In the genomic region with DNA sequence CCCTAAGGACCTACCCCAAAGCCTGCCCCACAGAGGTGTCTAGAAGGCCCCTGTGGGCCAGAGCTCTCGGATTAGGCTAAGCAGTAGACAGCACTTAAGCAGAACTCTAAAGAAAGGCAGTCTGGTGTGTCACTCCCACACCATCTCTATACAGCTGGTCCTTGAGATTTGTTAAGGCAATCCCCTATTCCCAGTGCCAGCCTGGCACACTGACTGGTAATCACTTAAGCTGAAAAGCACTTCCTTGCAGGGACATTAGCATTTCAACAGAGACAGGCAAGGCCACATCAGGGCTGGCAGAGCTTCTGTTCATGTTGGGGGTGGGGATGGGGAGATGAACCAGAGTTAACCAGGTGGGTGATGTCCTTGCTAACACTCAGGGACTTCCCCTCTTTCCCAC, we compare ENCODE assay signal across 16 mouse cellular contexts. TPM values are rescaled to one million over a fixed set of nuclear protein-coding genes. Genes with fewer than 3 reads are reported as not detected.
DNase-seq lines count a peak whose midpoint lies in the region; ATAC-seq and TF ChIP-seq lines count a peak whose summit lies in the region.
"Had no signal": no experiment of that assay in that cellular context is flagged by ENCODE, and none has a peak within 500 bp of the region (broad histone marks: within the 10 kb centered on the region; RNA-seq: fewer than 3 reads in every experiment).

No protein-coding gene starts in this region.

- in situ Hi-C loops in CH12.LX (cut with MboI; ENCODE audit: low pct_ligation_motif_present, low pct_unique_long_range_greater_than_20kb, low sequenced_read_pairs) = loop anchor here (5.0 kb wide), 1 partner anchor 42 kb away; no protein-coding TSS in a partner anchor

- H3K27ac ChIP-seq in forebrain, embryonic 13.5 days = no peak overlapping the region
- H3K27ac ChIP-seq in forebrain, embryonic 11.5 days (ENCODE audit: low read depth, low read length) = no peak overlapping the region
- H3K27ac ChIP-seq in left cerebral cortex, adult 2 months = peak overlapping the region; percentile 2; the same call in 1 of the 2 replicates
- no peak overlapping the region for H3K27ac ChIP-seq in CH12.LX (ENCODE audit: insufficient read depth, low read depth)
- H3K27ac ChIP-seq in forebrain, postnatal 0 days (ENCODE audit: low read depth, low read length) = no peak overlapping the region
- H3K27ac ChIP-seq: hindbrain, embryonic 12.5 days had no signal

- no peaks in the 10 kb centered on the region for H3K36me3 ChIP-seq in forebrain, embryonic 13.5 days (ENCODE audit: poor library complexity, severe bottlenecking)
- no peaks in the 10 kb centered on the region for H3K36me3 ChIP-seq in forebrain, embryonic 11.5 days (ENCODE audit: control insufficient read depth, insufficient read depth, low read length)
- H3K36me3 ChIP-seq in CH12.LX (replicated peaks in 1 of 2; ENCODE audit: control insufficient read depth in 1 of 2, insufficient read depth in 1 of 2, low read length in 1 of 2) = no peaks in the 10 kb centered on the region
- no peaks in the 10 kb centered on the region for H3K36me3 ChIP-seq in forebrain, postnatal 0 days (ENCODE audit: insufficient read depth)
- H3K36me3 ChIP-seq: hindbrain, embryonic 12.5 days had no signal

- 0 out of 2 replicates have a peak, but pooled peaks have one; percentile 50 for ATAC-seq in forebrain, embryonic 13.5 days
- no peak for ATAC-seq in forebrain, embryonic 11.5 days (replicated peaks; ENCODE audit: low FRiP score)
- peak; percentile 75 for ATAC-seq in forebrain, postnatal 0 days
- no peak for ATAC-seq in megakaryocyte progenitor cell, adult 5-6 weeks (replicated peaks; ENCODE audit: poor library complexity)
- ATAC-seq: intestine, embryonic 16.5 days; Patski had no signal

- no peak for TF ChIP-seq RAD21 in CH12.LX (IDR thresholded peaks at IDR 0.05; ENCODE audit: low read depth, low read length)

- no peak overlapping the region for H3K4me2 ChIP-seq in forebrain, embryonic 13.5 days
- H3K4me2 ChIP-seq in forebrain, embryonic 11.5 days (ENCODE audit: low read depth, low read length, severe bottlenecking) = no peak overlapping the region
- H3K4me2 ChIP-seq in CH12.LX (ENCODE audit: insufficient read depth, low read depth, poor library complexity, severe bottlenecking) = no peak overlapping the region
- no peak overlapping the region for H3K4me2 ChIP-seq in forebrain, postnatal 0 days (ENCODE audit: low read depth)
- H3K4me2 ChIP-seq: hindbrain, embryonic 12.5 days had no signal

- no peak overlapping the region for H3K9ac ChIP-seq in forebrain, embryonic 13.5 days
- H3K9ac ChIP-seq in forebrain, embryonic 11.5 days (ENCODE audit: low read length) = no peak overlapping the region
- H3K9ac ChIP-seq in CH12.LX (ENCODE audit: insufficient read depth, low read depth) = no peak overlapping the region
- H3K9ac ChIP-seq in forebrain, postnatal 0 days = no peak overlapping the region
- H3K9ac ChIP-seq: hindbrain, embryonic 12.5 days had no signal

- 33% methylated on average over 1 of the region's 1 CpGs for WGBS in forebrain, embryonic 13.5 days
- WGBS in forebrain, embryonic 11.5 days = 56% methylated on average over 1 of the region's 1 CpGs
- 31% methylated on average over 1 of the region's 1 CpGs for WGBS in forebrain, postnatal 0 days

- peaks cover 46% of the 10 kb centered on the region for H3K27me3 ChIP-seq in forebrain, embryonic 13.5 days
- H3K27me3 ChIP-seq in forebrain, embryonic 11.5 days (ENCODE audit: control insufficient read depth, insufficient read depth, low read length) = peaks cover 22% of the 10 kb centered on the region
- peaks cover 61% of the 10 kb centered on the region for H3K27me3 ChIP-seq in CH12.LX (replicated peaks)
- H3K27me3 ChIP-seq in forebrain, postnatal 0 days (ENCODE audit: insufficient read depth, low read length) = no peaks in the 10 kb centered on the region; the same call in 1 of the 2 replicates

- DNase-seq in forebrain, embryonic 11.5 days (ENCODE audit: low spot score) = no peak
- DNase-seq in left cerebral cortex, adult 2 months (ENCODE audit: extremely low spot score in 1 of 2, low spot score in 2 of 2) = no peak
- DNase-seq in left cerebral cortex, adult 11 months (ENCODE audit: low spot score) = no peak
- peak; percentile 54 for DNase-seq in CH12.LX (ENCODE audit: extremely low read depth)
- peak; percentile 37 for DNase-seq in forebrain, postnatal 0 days
- no peak for DNase-seq in cerebellum, postnatal 14 days
- DNase-seq: cerebellum, adult 9-10 months; embryo, embryonic 11 days; kidney, postnatal 14 days; lung, adult 2 months; thymus, adult 2 months had no signal

- TF ChIP-seq EP300 in CH12.LX (IDR thresholded peaks at IDR 0.05; ENCODE audit: low read length) = 0 out of 2 replicates have a peak, but pooled peaks have one; percentile 29

- no peaks in the 10 kb centered on the region for H3K79me2 ChIP-seq in CH12.LX (replicated peaks; ENCODE audit: control insufficient read depth, extremely low read depth, insufficient read depth, poor library complexity, severe bottlenecking)

- dilution Hi-C loops in CH12.LX (cut with MboI; ENCODE audit: extremely low pct_ligation_motif_present, extremely low pct_unique_long_range_greater_than_20kb, low sequenced_read_pairs) = no loop called here

- intact Hi-C loops in left cerebral cortex, adult 2 months (cut with DNase I) = loop anchor here (5.0 kb wide), 1 partner anchor 42 kb away; no protein-coding TSS in a partner anchor

- no peak for TF ChIP-seq CTCF in left cerebral cortex, adult 2 months (IDR thresholded peaks at IDR 0.05)
- no peak for TF ChIP-seq CTCF in CH12.LX (conservative IDR thresholded peaks at IDR 0.05 in 1 of 2, IDR thresholded peaks at IDR 0.05 in 1 of 2; ENCODE audit: low read depth in 2 of 2, low read length in 2 of 2)
- TF ChIP-seq CTCF in forebrain, postnatal 0 days (IDR thresholded peaks at IDR 0.05; ENCODE audit: low read depth) = no peak

- H3K4me3 ChIP-seq in forebrain, embryonic 13.5 days = no peak overlapping the region
- no peak overlapping the region for H3K4me3 ChIP-seq in forebrain, embryonic 11.5 days (ENCODE audit: low read depth, low read length)
- no peak overlapping the region; the same call in 1 of the 2 replicates for H3K4me3 ChIP-seq in left cerebral cortex, adult 2 months
- H3K4me3 ChIP-seq in CH12.LX (replicated peaks in 1 of 3; ENCODE audit: low read depth in 2 of 3, low read length in 2 of 3, poor library complexity in 1 of 3) = no peak overlapping the region
- no peak overlapping the region for H3K4me3 ChIP-seq in forebrain, postnatal 0 days (ENCODE audit: low read depth, low read length)
- H3K4me3 ChIP-seq: hindbrain, embryonic 12.5 days had no signal

- no peaks in the 10 kb centered on the region for H3K9me3 ChIP-seq in forebrain, embryonic 13.5 days (replicated peaks)
- no peaks in the 10 kb centered on the region for H3K9me3 ChIP-seq in forebrain, embryonic 11.5 days (ENCODE audit: control insufficient read depth, low read length)
- no peaks in the 10 kb centered on the region for H3K9me3 ChIP-seq in CH12.LX (replicated peaks; ENCODE audit: low read length)
- no peaks in the 10 kb centered on the region for H3K9me3 ChIP-seq in forebrain, postnatal 0 days (ENCODE audit: low read length)
- H3K9me3 ChIP-seq: hindbrain, embryonic 12.5 days had no signal

- peaks cover 12% of the 10 kb centered on the region for H3K4me1 ChIP-seq in forebrain, embryonic 13.5 days
- H3K4me1 ChIP-seq in forebrain, embryonic 11.5 days (replicated peaks; ENCODE audit: control insufficient read depth, insufficient read depth, low read length) = peaks cover 6% of the 10 kb centered on the region; the same call in 1 of the 2 replicates
- H3K4me1 ChIP-seq in CH12.LX (ENCODE audit: control insufficient read depth in 1 of 2, insufficient read depth in 2 of 2) = peaks cover 19 to 67% of the 10 kb centered on the region in 2 experiments
- peaks cover 11% of the 10 kb centered on the region; the same call in 1 of the 2 replicates for H3K4me1 ChIP-seq in forebrain, postnatal 0 days (ENCODE audit: insufficient read depth)

- TF ChIP-seq POLR2A in CH12.LX (IDR thresholded peaks at IDR 0.05; ENCODE audit: low read depth, low read length) = no peak

TF ChIP-seq in CH12.LX, 34 proteins besides CTCF, POLR2A, EP300 and RAD21:
- TF ChIP-seq PAX5 (IDR thresholded peaks at IDR 0.05; ENCODE audit: low read length) (no peak), TCF12 (IDR thresholded peaks at IDR 0.05; ENCODE audit: low read depth, low read length) (0 out of 2 replicates have a peak, but pooled peaks have one; percentile 24), IRF4 (IDR thresholded peaks at IDR 0.05; ENCODE audit: low read depth, low read length) (0 out of 2 replicates have a peak, but pooled peaks have one; percentile 8), ETS1 (conservative IDR thresholded peaks at IDR 0.05; ENCODE audit: low read depth, low read length) (0 out of 2 replicates have a peak, but pooled peaks have one; percentile 29), CHD2 (IDR thresholded peaks at IDR 0.05; ENCODE audit: low read length) (peak; percentile 36; the same call in 1 of the 2 replicates)

RNA-seq across cellular contexts. Expression of gene Mfsd4a, which starts 2.9 kb away (rescaled TPM):
- 7.8 and 8.1 TPM in 2 replicates for polyA plus RNA-seq in forebrain, embryonic 13.5 days (2015; fragmentation: Nextera tagmentation; extraction: Ambion mirVana)
- 10.5 and 13.6 TPM in 2 replicates for polyA plus RNA-seq in forebrain, embryonic 11.5 days (2014; fragmentation: Nextera tagmentation; extraction: Ambion mirVana)
- 10 to 100 TPM; 80.0 to 85.2 TPM for total RNA-seq in left cerebral cortex, adult 2 months (2021)
- total RNA-seq in CH12.LX (2012; rRNA removed) (5.2 and 5.6 TPM in 2 replicates), CH12.LX (2014; rRNA removed) (0.81 and 1.4 TPM in 2 replicates)
- polyA plus RNA-seq in CH12.LX (2012; ENCODE audit: insufficient read length, low read depth) = 11.8 and 13.0 TPM in 2 replicates
- total RNA-seq in forebrain, postnatal 0 days (2014; rRNA removed) = 2.8 and 3.2 TPM in 2 replicates
- 4.6 and 8.1 TPM in 2 replicates for polyA plus RNA-seq in forebrain, postnatal 0 days (2015; fragmentation: Nextera tagmentation; extraction: Ambion mirVana)
- 0.52 TPM in 1 of 2 replicates, not detected in the other for total RNA-seq in megakaryocyte progenitor cell, adult 5-6 weeks (2015)
- 0.20 and 0.25 TPM in 2 replicates for total RNA-seq in megakaryocyte progenitor cell, adult 5-6 weeks (2017)

RNA-seq across cellular contexts. Expression of gene Elk4, which starts 57.6 kb away (rescaled TPM):
- 13.1 and 13.2 TPM in 2 replicates for polyA plus RNA-seq in forebrain, embryonic 13.5 days (2015; fragmentation: Nextera tagmentation; extraction: Ambion mirVana)
- 19.8 and 20.3 TPM in 2 replicates for polyA plus RNA-seq in forebrain, embryonic 11.5 days (2014; fragmentation: Nextera tagmentation; extraction: Ambion mirVana)
- 10 to 100 TPM; 55.7 to 57.8 TPM for total RNA-seq in left cerebral cortex, adult 2 months (2021)
- total RNA-seq in CH12.LX (2012; rRNA removed) = 18.9 and 21.0 TPM in 2 replicates
- 12.8 and 16.8 TPM in 2 replicates for total RNA-seq in CH12.LX (2014; rRNA removed)
- 16.1 and 17.4 TPM in 2 replicates for polyA plus RNA-seq in CH12.LX (2012; ENCODE audit: insufficient read length, low read depth)
- 18.6 and 25.5 TPM in 2 replicates for total RNA-seq in forebrain, postnatal 0 days (2014; rRNA removed)
- polyA plus RNA-seq in forebrain, postnatal 0 days (2015; fragmentation: Nextera tagmentation; extraction: Ambion mirVana) = 8.0 and 8.2 TPM in 2 replicates
- 87.7 and 98.6 TPM in 2 replicates for total RNA-seq in megakaryocyte progenitor cell, adult 5-6 weeks (2015)
- 44.3 and 73.1 TPM in 2 replicates for total RNA-seq in megakaryocyte progenitor cell, adult 5-6 weeks (2017)

Comparison
In these comparisons a context has a peak if more than half of its experiments do, and no peak if none do; other contexts are left out.
1. ATAC-seq: peak in forebrain, embryonic 13.5 days (single experiment) and forebrain, postnatal 0 days (single experiment); none in forebrain, embryonic 11.5 days (single experiment) and megakaryocyte progenitor cell, adult 5-6 weeks (single experiment).
2. DNase-seq: peak in CH12.LX (single experiment) and forebrain, postnatal 0 days (single experiment); none in forebrain, embryonic 11.5 days (single experiment), left cerebral cortex, adult 2 months (0 of 2), left cerebral cortex, adult 11 months (single experiment) and cerebellum, postnatal 14 days (0 of 2).
3. RNA of gene Mfsd4a, which starts 2.9 kb away (total RNA-seq): 80.0 to 85.2 TPM in left cerebral cortex, adult 2 months; 0.81 to 5.6 TPM in CH12.LX, 2.8 to 3.2 TPM in forebrain, postnatal 0 days and 0.20 to 0.52 TPM in megakaryocyte progenitor cell, adult 5-6 weeks; every median in the first group is over 10 times any median in the second.